Mouse (Mus musculus) spleen, postnatal 0 days (tissue): ENCODE results near the gene Trim7. TPM values are rescaled to one million over a fixed set of nuclear protein-coding genes. Genes with fewer than 3 reads are reported as not detected.

ENCODE experiments used
- polyA plus RNA-seq: library from polyadenylated mRNA; unstranded; fragments of >200 nt; fragmentation: Nextera tagmentation; extraction: Ambion mirVana; gene quantifications from 2 replicates; pipeline ENCODE4 v1.2.1, GENCODE M21; 2015

Gene Trim7
- polyA plus RNA-seq: 0.73 and 0.81 TPM in 2 replicates

DNA sequence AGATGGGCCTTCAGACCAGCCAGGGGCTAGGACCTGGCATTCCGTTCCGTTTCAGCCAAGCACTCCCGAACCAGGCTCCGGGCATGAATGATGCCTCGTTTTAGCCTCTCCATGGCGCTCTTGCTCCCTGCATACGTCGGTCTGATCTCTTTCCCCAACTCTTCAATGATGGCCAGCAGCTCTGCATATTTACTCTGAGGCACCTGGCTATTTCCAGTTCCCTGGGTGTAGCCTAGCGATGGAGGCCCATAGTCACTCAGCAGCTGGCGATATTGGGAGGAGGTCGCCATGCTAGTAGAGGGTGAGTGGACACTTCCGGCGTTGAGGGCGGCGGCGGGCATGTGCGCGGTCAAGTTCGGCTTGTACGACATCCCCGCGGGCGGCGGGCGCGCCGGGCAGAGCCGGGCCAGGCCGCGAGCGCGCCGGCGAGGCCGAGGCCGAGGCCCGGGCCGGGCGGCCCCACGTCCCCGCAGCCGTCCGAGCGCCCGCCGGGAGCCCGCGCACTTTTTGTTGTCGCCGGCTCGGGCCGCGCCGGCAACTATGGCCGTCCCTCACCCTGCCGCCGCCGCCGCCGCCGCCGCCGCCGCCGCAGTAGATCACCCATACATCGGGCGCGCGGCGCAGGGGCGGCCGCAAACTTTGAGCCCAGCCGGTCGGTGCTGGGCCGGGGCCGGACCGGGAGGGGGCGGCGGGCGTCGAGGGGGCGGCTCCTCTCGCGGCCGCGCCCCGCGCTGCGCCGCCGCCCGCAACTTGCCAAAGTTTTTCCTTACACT is at the start of gene Trim7, which contains the start of gene Gm12184:
Gene Trim7 (plus strand): TSS at position 162 of the 773 bp plus-strand sequence.
Gene Gm12184 (minus strand): TSS at position 677 of the 773 bp plus-strand sequence.

DNA sequence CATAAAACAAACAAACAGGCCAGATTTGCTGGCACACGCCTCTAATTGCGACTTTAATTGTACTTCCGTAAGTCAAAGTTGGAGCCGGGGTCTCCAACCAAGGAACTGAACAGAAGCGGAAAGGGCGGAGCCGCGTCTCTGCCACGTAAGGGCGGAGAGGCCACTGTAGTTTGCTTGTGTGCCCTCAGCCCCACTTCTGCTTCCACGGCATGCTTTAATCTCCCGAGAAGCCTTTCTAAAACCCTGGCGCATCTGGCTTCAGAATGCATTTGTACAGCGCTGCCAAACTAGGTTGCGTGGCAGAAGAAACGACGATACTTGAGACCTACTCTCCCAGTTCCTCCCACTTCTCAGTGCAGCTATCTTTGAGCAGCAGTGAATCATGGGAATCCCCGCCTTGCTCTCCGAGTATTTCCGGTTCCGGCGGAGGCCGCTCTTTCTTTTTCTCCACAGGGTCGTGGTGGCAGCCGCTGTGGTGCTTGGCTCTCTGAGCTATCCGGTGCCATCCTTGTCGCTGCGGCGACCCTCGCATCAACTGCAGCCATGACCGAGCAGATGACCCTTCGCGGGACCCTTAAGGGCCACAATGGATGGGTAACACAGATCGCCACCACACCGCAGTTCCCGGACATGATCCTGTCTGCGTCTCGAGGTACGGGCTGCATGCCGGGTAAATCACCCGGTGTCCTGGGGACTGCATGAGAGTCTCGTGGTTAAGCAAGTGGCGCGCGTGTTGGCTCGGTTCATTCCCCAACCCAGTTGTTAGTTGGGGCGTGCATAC is 25.8 kb upstream of the Trim7 start, which contains the start of gene Rack1:
Gene Rack1 (plus strand): TSS at position 412 of the 781 bp plus-strand sequence.

DNA sequence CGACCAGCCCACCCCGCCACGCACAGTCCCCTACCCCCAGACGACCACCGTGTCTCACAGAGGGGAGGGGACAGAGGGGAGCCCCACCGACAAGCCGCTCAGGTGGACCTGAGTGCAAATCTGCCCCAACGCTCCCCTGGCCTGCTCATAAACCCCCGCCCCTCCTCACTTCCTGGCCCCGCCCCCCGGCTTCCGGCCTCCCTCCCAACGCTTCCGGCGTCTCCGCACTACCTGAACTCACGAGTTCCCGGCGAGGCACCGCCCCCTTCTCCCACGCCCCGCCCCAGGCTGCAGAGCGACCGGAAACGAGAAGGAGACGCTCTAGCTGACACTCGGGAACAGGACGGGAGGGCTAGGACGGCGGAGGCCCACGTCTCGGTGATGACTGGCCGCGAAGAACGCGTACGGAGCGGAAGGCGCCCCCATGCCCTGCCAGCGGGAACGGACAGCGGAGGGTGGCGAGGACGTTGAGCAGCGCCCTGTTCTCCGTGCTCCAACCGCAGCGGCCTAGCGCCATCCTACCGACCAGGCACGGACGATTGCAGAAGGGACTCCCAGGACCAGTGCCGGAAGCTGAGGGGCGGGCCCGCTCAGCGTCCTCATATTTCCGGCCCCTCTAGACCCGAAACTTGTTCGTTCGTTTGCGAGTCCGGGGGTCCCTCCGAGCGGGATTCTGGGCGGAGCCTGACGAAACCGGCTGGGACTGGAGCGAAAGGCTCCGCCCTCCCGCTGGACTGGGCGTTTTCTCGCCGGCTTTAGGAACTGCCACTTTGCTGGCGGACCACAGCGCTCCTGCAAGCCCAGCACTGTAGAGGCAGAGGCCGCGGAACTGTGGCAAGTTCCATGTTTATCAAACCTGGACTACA is 8.9 kb upstream of the Trim7 start, which contains the start of gene Trim41:
Gene Trim41 (minus strand): TSS at position 554 of the 866 bp plus-strand sequence.

DNA sequence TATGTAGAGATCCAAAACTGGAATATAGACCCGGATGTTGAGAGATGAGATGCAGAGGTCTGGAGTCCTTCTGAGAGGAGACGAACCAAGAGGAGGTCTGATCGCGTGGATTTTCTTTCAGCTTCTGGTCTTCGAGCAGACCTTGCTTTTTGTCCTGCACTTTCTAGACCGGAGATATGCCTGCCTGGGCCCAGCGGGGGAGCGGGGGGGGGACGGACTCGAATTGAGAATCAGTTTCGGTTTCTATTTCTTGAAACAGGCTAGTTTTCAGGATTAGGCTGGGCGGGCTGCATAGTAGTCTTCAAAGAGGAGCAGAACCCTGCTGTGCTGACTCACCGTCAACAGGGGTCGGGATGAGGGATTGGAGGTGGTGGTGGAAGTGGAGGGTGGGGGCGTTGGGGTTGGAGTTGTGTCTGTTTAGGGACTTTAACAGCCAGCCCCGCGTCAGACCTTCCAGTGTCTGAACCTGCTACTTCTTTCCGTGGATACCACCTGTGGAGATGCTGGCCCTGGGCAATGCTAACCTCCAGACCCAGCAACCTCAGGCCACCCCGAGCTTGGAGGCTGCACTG is 45.3 kb downstream of the Trim7 start, which contains the start of gene Irgm1:
Gene Irgm1 (minus strand): TSS at position 483 of the 572 bp plus-strand sequence.

Other genes starting within 250 kb of the Trim7 start
- gene Rack1, start 25.8 kb upstream of the Trim7 start, polyA plus RNA-seq: 835 and 855 TPM in 2 replicates
- 4.2 and 5.0 TPM in 2 replicates for gene Trim41, start 8.8 kb upstream of the Trim7 start, polyA plus RNA-seq
- 2.4 and 2.8 TPM in 2 replicates for gene Gm12184, start 515 bp downstream of the Trim7 start, polyA plus RNA-seq
- 34.7 and 45.0 TPM in 2 replicates for gene Irgm1, start 45.5 kb downstream of the Trim7 start, polyA plus RNA-seq
- 0.29 and 0.42 TPM in 2 replicates for gene Gm5431, start 76.1 kb downstream of the Trim7 start, polyA plus RNA-seq
- 5.9 and 8.4 TPM in 2 replicates for gene Psme2b, start 120.0 kb downstream of the Trim7 start, polyA plus RNA-seq
- 0.26 and 0.39 TPM in 2 replicates for gene Olfr56, start 152.7 kb downstream of the Trim7 start, polyA plus RNA-seq
- 2.0 TPM in 2 replicates for gene 9930111J21Rik1, start 153.3 kb downstream of the Trim7 start, polyA plus RNA-seq
- gene Gm12185, start 166.1 kb downstream of the Trim7 start, polyA plus RNA-seq: 0.06 TPM in 1 of 2 replicates, not detected in the other
- gene Tgtp1, start 168.0 kb downstream of the Trim7 start, polyA plus RNA-seq: 3.0 and 4.5 TPM in 2 replicates
- 3.0 and 4.7 TPM in 2 replicates for gene 9930111J21Rik2, start 225.1 kb downstream of the Trim7 start, polyA plus RNA-seq
- gene Tgtp2, start 238.1 kb downstream of the Trim7 start, polyA plus RNA-seq: 5.2 and 8.0 TPM in 2 replicates